Mouse (Mus musculus): ENCODE measurements at regions not wholly inside any gene's neighbourhood (a gene's known extent, or its start where the extent isn't known, plus 50 kb on each side); places are given as distances from the start of the nearest gene placed in this dataset.
"Not testable (repeated sequence)": the region's sequence is repeated elsewhere in the genome, so short reads cannot be mapped to it uniquely, and the experiment has no call there.

DNA sequence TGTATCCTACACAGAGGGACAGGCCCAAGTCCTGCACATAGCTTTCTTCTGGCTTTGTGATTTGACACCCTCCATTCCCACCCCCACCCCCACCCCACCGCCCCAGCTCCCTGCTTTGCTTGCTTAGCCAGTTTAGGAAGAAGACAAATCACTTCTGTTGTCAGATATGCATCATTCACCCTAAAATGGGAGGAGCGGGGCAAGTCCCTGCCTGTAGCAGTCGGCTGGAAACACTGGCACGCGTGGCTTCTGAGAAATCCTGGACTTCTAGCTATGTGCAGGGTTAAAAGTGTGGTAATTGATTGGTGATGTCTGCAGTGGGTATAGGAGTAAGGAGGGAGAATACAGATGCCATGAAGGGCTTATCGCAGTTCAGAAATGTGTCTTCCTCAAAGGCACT is 55.4 kb upstream of the Col13a1 start:
- WGBS: 75% methylated on average over 6 of the region's 6 CpGs
- Histone ChIP-seq H3K27me3 (ENCODE audit: control insufficient read depth, insufficient read depth, low read length) (no peaks in the 10 kb centered on the region), H3K27ac (ENCODE audit: insufficient read depth, low read depth, low read length) (no peak overlapping the region), H3K36me3 (ENCODE audit: control insufficient read depth, insufficient read depth, low read length) (no peaks in the 10 kb centered on the region), H3K4me3 (ENCODE audit: low read depth, low read length) (no peak overlapping the region), H3K4me1 (ENCODE audit: control insufficient read depth, insufficient read depth, insufficient read length, low read length) (no peaks in the 10 kb centered on the region)
- no peak for TF ChIP-seq POLR2A (IDR thresholded peaks at IDR 0.05; ENCODE audit: low read depth, low read length)
- no peak for TF ChIP-seq CTCF (IDR thresholded peaks at IDR 0.05; ENCODE audit: extremely low read depth, insufficient read length, insufficient replicate concordance, low read depth, low read length)

- Histone ChIP-seq H3K4me1 (ENCODE audit: control insufficient read depth, insufficient read depth, insufficient read length, low read length) (no peaks in the 10 kb centered on the region), H3K27ac (ENCODE audit: insufficient read depth, low read depth, low read length) (no peak overlapping the region), H3K27me3 (ENCODE audit: control insufficient read depth, insufficient read depth, low read length) (no peaks in the 10 kb centered on the region), H3K36me3 (ENCODE audit: control insufficient read depth, insufficient read depth, low read length) (no peaks in the 10 kb centered on the region), H3K4me3 (ENCODE audit: low read depth, low read length) (no peak overlapping the region)
- WGBS: 78% methylated on average over 5 of the region's 5 CpGs
- TF ChIP-seq CTCF (IDR thresholded peaks at IDR 0.05; ENCODE audit: extremely low read depth, insufficient read length, insufficient replicate concordance, low read depth, low read length) (no peak), POLR2A (IDR thresholded peaks at IDR 0.05; ENCODE audit: low read depth, low read length) (0 out of 2 replicates have a peak, but pooled peaks have one; percentile 21)
These were observed 54.8 kb upstream of the Col13a1 start for GRCm38 (mm10) chr10:62033748-62034147.

DNA sequence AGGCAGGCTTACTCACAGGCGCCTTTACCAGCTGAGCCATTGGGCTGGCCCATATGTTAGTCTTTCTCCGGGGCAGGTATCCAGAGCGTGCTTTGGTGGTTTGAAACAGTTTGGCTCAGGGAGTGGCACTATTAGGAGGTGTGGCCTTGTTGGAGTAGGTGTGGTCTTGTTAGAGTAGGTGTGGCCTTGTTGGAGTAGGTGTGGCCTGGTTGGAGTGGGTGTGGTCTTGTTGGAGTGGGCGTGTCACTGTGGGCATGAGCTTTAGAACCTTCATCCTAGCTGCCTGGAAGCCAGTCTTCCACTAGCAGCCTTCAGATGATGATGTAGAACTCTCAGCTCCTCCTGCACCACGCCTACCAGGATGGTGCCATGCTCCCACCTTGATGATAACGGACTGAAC is 53.1 kb upstream of the Col13a1 start:
- H3K27ac ChIP-seq (ENCODE audit: insufficient read depth, low read depth, low read length); H3K36me3 ChIP-seq (ENCODE audit: control insufficient read depth, insufficient read depth, low read length); H3K4me3 ChIP-seq (ENCODE audit: low read depth, low read length); H3K4me1 ChIP-seq (ENCODE audit: control insufficient read depth, insufficient read depth, insufficient read length, low read length); H3K27me3 ChIP-seq (ENCODE audit: control insufficient read depth, insufficient read depth, low read length): not testable (repeated sequence)
- 84% methylated on average over 6 of the region's 6 CpGs for WGBS

DNA sequence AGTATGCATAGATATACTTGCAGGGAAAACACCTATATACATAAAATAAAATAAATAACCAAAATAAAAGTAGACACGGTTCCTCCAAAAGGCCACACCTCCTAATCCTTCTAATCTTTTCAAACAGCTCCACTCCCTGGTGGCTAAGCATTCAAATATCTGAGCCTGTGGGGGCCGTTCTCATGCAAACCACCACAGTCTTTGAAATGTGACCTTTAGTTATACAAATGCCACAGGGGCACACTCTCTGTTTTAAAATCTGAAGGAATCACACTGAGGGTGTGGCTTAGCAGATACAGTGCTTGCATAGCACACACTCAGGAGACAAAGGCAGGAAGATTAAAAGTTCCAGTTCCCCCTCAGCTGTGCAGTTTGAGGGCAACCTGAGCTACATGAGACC is 50.4 kb upstream of the Col13a1 start:
- peak overlapping the region; percentile 51; the same call in 1 of the 2 replicates for H3K27ac ChIP-seq (ENCODE audit: insufficient read depth, low read depth, low read length)
- H3K27me3 ChIP-seq (ENCODE audit: control insufficient read depth, insufficient read depth, low read length): no peaks in the 10 kb centered on the region
- TF ChIP-seq POLR2A (IDR thresholded peaks at IDR 0.05; ENCODE audit: low read depth, low read length): no peak
- TF ChIP-seq CTCF (IDR thresholded peaks at IDR 0.05; ENCODE audit: extremely low read depth, insufficient read length, insufficient replicate concordance, low read depth, low read length): no peak
- WGBS: 85% methylated on average over 2 of the region's 2 CpGs
- H3K36me3 ChIP-seq (ENCODE audit: control insufficient read depth, insufficient read depth, low read length): no peaks in the 10 kb centered on the region
- no peak overlapping the region for H3K4me3 ChIP-seq (ENCODE audit: low read depth, low read length)
- H3K4me1 ChIP-seq (ENCODE audit: control insufficient read depth, insufficient read depth, insufficient read length, low read length): no peaks in the 10 kb centered on the region
